Mouse (Mus musculus) midbrain, embryonic 16.5 days (tissue): Measurements from ENCODE around the gene Fmnl2. TPM values are rescaled to one million over a fixed set of nuclear protein-coding genes. Genes with fewer than 3 reads are reported as not detected.

Experiments used
- ATAC-seq: fragments of 200-750 bp; cut with Nextera tagmentation; 2 replicates; pipeline ENCODE4 v1.8.0; 2017; ENCODE audit warnings: moderate TSS enrichment
- H3K27ac ChIP-seq: fragments of 300-500 bp; sonication (generic); 2 replicates; pipeline ENCODE4 v1.5.1; 2014; ENCODE audit warnings: mild to moderate bottlenecking, low read length, mixed read lengths
- H3K27me3 ChIP-seq: fragments of 300-500 bp; sonication (generic); 2 replicates; pipeline ENCODE4 v1.6.1; 2014; ENCODE audit warnings: low read depth, low read length, mixed read lengths; ENCODE audit not compliant: control insufficient read depth, insufficient read depth
- H3K36me3 ChIP-seq: fragments of 300-500 bp; sonication (generic); 2 replicates; pipeline ENCODE4 v1.6.1; 2014; ENCODE audit warnings: mild to moderate bottlenecking, low read length, moderate library complexity, mixed read lengths; ENCODE audit not compliant: control insufficient read depth, insufficient read depth
- H3K4me1 ChIP-seq: fragments of 300-500 bp; sonication (generic); 2 replicates; pipeline ENCODE4 v1.6.1; 2014; ENCODE audit warnings: mild to moderate bottlenecking, low read length, mixed read lengths; ENCODE audit not compliant: control insufficient read depth, insufficient read depth
- H3K4me2 ChIP-seq: fragments of 300-500 bp; sonication (generic); 2 replicates; pipeline ENCODE4 v1.6.1; 2014; ENCODE audit warnings: mild to moderate bottlenecking, low read length, mixed read lengths
- H3K4me3 ChIP-seq: fragments of 300-500 bp; sonication (generic); 2 replicates; pipeline ENCODE4 v1.5.1; 2014; ENCODE audit warnings: low read depth, mild to moderate bottlenecking, low read length, moderate library complexity, mixed read lengths
- H3K9ac ChIP-seq: fragments of 300-500 bp; sonication (generic); 2 replicates; pipeline ENCODE4 v1.6.1; 2014; ENCODE audit warnings: low read depth, low read length, mixed read lengths
- H3K9me3 ChIP-seq: fragments of 300-500 bp; sonication (generic); replicated peaks from 2 replicates; pipeline ENCODE4 v1.6.1; 2014; ENCODE audit warnings: mild to moderate bottlenecking, low read length, mixed read lengths; ENCODE audit not compliant: control insufficient read depth, poor library complexity, severe bottlenecking
- WGBS: fragments of 180-500 bp; shearing (Covaris S2); extraction: QIAGEN DNeasy Blood & Tissue Kit; methylation state at CpG from one replicate; pipeline ENCODE4 v1.1.7; 2014; 5-methylcytosine and 5-hydroxymethylcytosine counted together
- polyA plus RNA-seq: library from polyadenylated mRNA; unstranded; fragments of >200 nt; fragmentation: Nextera tagmentation; extraction: Ambion mirVana; gene quantifications from 2 replicates; pipeline ENCODE4 v1.2.1, GENCODE M21; 2015

The Fmnl2 gene
- polyA plus RNA-seq, 1 experiment from 2014 or later = 7.6 TPM

GRCm38 (mm10) chr2:52915536-52915935 is 57.9 kb downstream of the Fmnl2 start:
- 86% methylated on average over 5 of the region's 5 CpGs for WGBS

GRCm38 (mm10) chr2:52918094-52918493 is 60.4 kb downstream of the Fmnl2 start:
- Histone ChIP-seq H3K36me3 (no peaks in the 10 kb centered on the region), H3K9ac (no peak overlapping the region), H3K4me1 (peaks cover 23% of the 10 kb centered on the region), H3K9me3 (no peaks in the 10 kb centered on the region), H3K27ac (no peak overlapping the region), H3K4me3 (no peak overlapping the region), H3K27me3 (no peaks in the 10 kb centered on the region), H3K4me2 (no peak overlapping the region)
- WGBS = 88% methylated on average over 5 of the region's 5 CpGs
- no peak for ATAC-seq

More at GRCm38 (mm10) chr2:52915536-52915935, 57.9 kb downstream of the Fmnl2 start:
- Histone ChIP-seq H3K27me3 (no peaks in the 10 kb centered on the region), H3K9ac (no peak overlapping the region), H3K4me1 (peaks cover 16% of the 10 kb centered on the region), H3K9me3 (no peaks in the 10 kb centered on the region), H3K36me3 (no peaks in the 10 kb centered on the region), H3K27ac (no peak overlapping the region), H3K4me2 (no peak overlapping the region), H3K4me3 (no peak overlapping the region)
- ATAC-seq = no peak

- WGBS = 68% methylated on average over 5 of the region's 5 CpGs
- Histone ChIP-seq H3K9me3 (no peaks in the 10 kb centered on the region), H3K27me3 (no peaks in the 10 kb centered on the region), H3K36me3 (no peaks in the 10 kb centered on the region), H3K4me3 (no peak overlapping the region), H3K4me2 (no peak overlapping the region), H3K4me1 (peaks cover 15% of the 10 kb centered on the region), H3K9ac (no peak overlapping the region), H3K27ac (peak overlapping the region; percentile 44; the same call in 1 of the 2 replicates)
- 0 out of 2 replicates have a peak, but pooled peaks have one; percentile 41 for ATAC-seq
These were observed 63.2 kb downstream of the Fmnl2 start for GRCm38 (mm10) chr2:52920701-52921435.

GRCm38 (mm10) chr2:52925062-52925461 is 67.4 kb downstream of the Fmnl2 start:
- WGBS = 96% methylated on average over 3 of the region's 3 CpGs
- H3K27me3 ChIP-seq = no peaks in the 10 kb centered on the region
- no peak overlapping the region for H3K9ac ChIP-seq
- no peak overlapping the region for H3K27ac ChIP-seq
- no peaks in the 10 kb centered on the region for H3K36me3 ChIP-seq
- no peaks in the 10 kb centered on the region for H3K9me3 ChIP-seq
- peaks cover 24% of the 10 kb centered on the region for H3K4me1 ChIP-seq
- no peak overlapping the region for H3K4me2 ChIP-seq
- no peak for ATAC-seq
- H3K4me3 ChIP-seq = no peak overlapping the region

- Histone ChIP-seq H3K4me2 (no peak overlapping the region), H3K36me3 (no peaks in the 10 kb centered on the region), H3K9me3 (no peaks in the 10 kb centered on the region), H3K27me3 (no peaks in the 10 kb centered on the region), H3K9ac (no peak overlapping the region), H3K27ac (no peak overlapping the region), H3K4me1 (peaks cover 12% of the 10 kb centered on the region), H3K4me3 (no peak overlapping the region)
- no peak for ATAC-seq
- 55% methylated on average over 3 of the region's 3 CpGs for WGBS
These were observed 69.7 kb downstream of the Fmnl2 start for GRCm38 (mm10) chr2:52927381-52927780.

GRCm38 (mm10) chr2:52927858-52928301 is 70.2 kb downstream of the Fmnl2 start:
- Histone ChIP-seq H3K4me2 (no peak overlapping the region), H3K9ac (no peak overlapping the region), H3K27ac (peak overlapping the region; percentile 25; the same call in 1 of the 2 replicates), H3K9me3 (no peaks in the 10 kb centered on the region), H3K36me3 (no peaks in the 10 kb centered on the region), H3K4me1 (peaks cover 12% of the 10 kb centered on the region), H3K4me3 (no peak overlapping the region), H3K27me3 (no peaks in the 10 kb centered on the region)
- WGBS = 27% methylated on average over 10 of the region's 10 CpGs
- peak; percentile 25; the same call in 1 of the 2 replicates for ATAC-seq

GRCm38 (mm10) chr2:52928401-52928800 is 70.7 kb downstream of the Fmnl2 start:
- Histone ChIP-seq H3K4me1 (peaks cover 12% of the 10 kb centered on the region), H3K9ac (no peak overlapping the region), H3K4me2 (no peak overlapping the region), H3K4me3 (no peak overlapping the region), H3K27ac (peak overlapping the region; percentile 25; the same call in 1 of the 2 replicates), H3K9me3 (no peaks in the 10 kb centered on the region), H3K27me3 (no peaks in the 10 kb centered on the region), H3K36me3 (no peaks in the 10 kb centered on the region)
- WGBS = 32% methylated on average over 3 of the region's 3 CpGs
- ATAC-seq = peak; percentile 4; the same call in 1 of the 2 replicates

GRCm38 (mm10) chr2:52930106-52930868 is 72.6 kb downstream of the Fmnl2 start:
- ATAC-seq = peak; percentile 39
- 86% methylated on average over 5 of the region's 5 CpGs for WGBS
- no peak overlapping the region for H3K4me3 ChIP-seq
- no peaks in the 10 kb centered on the region for H3K27me3 ChIP-seq
- no peaks in the 10 kb centered on the region for H3K36me3 ChIP-seq
- H3K4me1 ChIP-seq = peaks cover 12% of the 10 kb centered on the region
- no peak overlapping the region; the same call in 1 of the 2 replicates for H3K27ac ChIP-seq
- no peaks in the 10 kb centered on the region for H3K9me3 ChIP-seq
- no peak overlapping the region for H3K9ac ChIP-seq
- H3K4me2 ChIP-seq = no peak overlapping the region

GRCm38 (mm10) chr2:52931315-52931714 is 73.7 kb downstream of the Fmnl2 start:
- H3K4me1 ChIP-seq = peaks cover 12% of the 10 kb centered on the region
- H3K36me3 ChIP-seq = no peaks in the 10 kb centered on the region
- ATAC-seq = no peak
- H3K27ac ChIP-seq = no peak overlapping the region
- H3K9me3 ChIP-seq = no peaks in the 10 kb centered on the region
- H3K9ac ChIP-seq = no peak overlapping the region
- H3K27me3 ChIP-seq = no peaks in the 10 kb centered on the region
- H3K4me2 ChIP-seq = no peak overlapping the region
- H3K4me3 ChIP-seq = no peak overlapping the region
- 93% methylated on average over 2 of the region's 2 CpGs for WGBS
